Mouse (Mus musculus) forebrain, embryonic 14.5 days (tissue): ENCODE measurements around the gene Umad1. TPM values are rescaled to one million over a fixed set of nuclear protein-coding genes. Genes with fewer than 3 reads are reported as not detected.

Source experiments
- ATAC-seq: fragments of 200-750 bp; cut with Nextera tagmentation; 2 replicates; pipeline ENCODE4 v1.8.0; 2017; ENCODE audit warnings: mild to moderate bottlenecking, moderate library complexity
- DNase-seq: peaks from one replicate; pipeline ENCODE4 v3.0.0-alpha.2; 2015; ENCODE audit warnings: low spot score
- H3K27ac ChIP-seq: fragments of 300-500 bp; sonication (generic); 2 replicates; pipeline ENCODE4 v1.5.1; 2014; ENCODE audit warnings: low read depth, mild to moderate bottlenecking, control low read depth, low read length, moderate library complexity
- H3K27me3 ChIP-seq: fragments of 300-500 bp; sonication (generic); replicated peaks from 2 replicates; pipeline ENCODE4 v1.6.1; 2014; ENCODE audit warnings: low read length, control low read depth, mixed read lengths; ENCODE audit not compliant: control insufficient read depth, insufficient read depth
- H3K36me3 ChIP-seq: fragments of 300-500 bp; sonication (generic); 2 replicates; pipeline ENCODE4 v1.6.1; 2014; ENCODE audit warnings: low read length, control low read depth; ENCODE audit not compliant: control insufficient read depth, insufficient read depth
- H3K4me1 ChIP-seq: fragments of 300-500 bp; sonication (generic); 2 replicates; pipeline ENCODE4 v1.6.1; 2014; ENCODE audit warnings: antibody characterized with exemption, low read length, control low read depth; ENCODE audit not compliant: control insufficient read depth, insufficient read depth
- H3K4me2 ChIP-seq: fragments of 300-500 bp; sonication (generic); 2 replicates; pipeline ENCODE4 v1.6.1; 2014; ENCODE audit warnings: mild to moderate bottlenecking, control low read depth, low read length
- H3K4me3 ChIP-seq: fragments of 300-500 bp; sonication (generic); 2 replicates; pipeline ENCODE4 v1.5.1; 2014; ENCODE audit warnings: low read depth, low read length, control low read depth
- H3K9ac ChIP-seq: fragments of 300-500 bp; sonication (generic); 2 replicates; pipeline ENCODE4 v1.6.1; 2014; ENCODE audit warnings: mild to moderate bottlenecking, low read length, control low read depth, moderate library complexity
- H3K9me3 ChIP-seq: fragments of 300-500 bp; sonication (generic); replicated peaks from 2 replicates; pipeline ENCODE4 v1.6.1; 2016; ENCODE audit warnings: low read length, control low read depth, mixed read lengths; ENCODE audit not compliant: control insufficient read depth
- WGBS: fragments of 180-500 bp; shearing (Covaris S2); extraction: QIAGEN DNeasy Blood & Tissue Kit; methylation state at CpG from one replicate; pipeline ENCODE4 v1.1.7; 2014; 5-methylcytosine and 5-hydroxymethylcytosine counted together
- polyA plus RNA-seq: library from polyadenylated mRNA; unstranded; fragments of >200 nt; fragmentation: Nextera tagmentation; extraction: Ambion mirVana; gene quantifications from 2 replicates; pipeline ENCODE4 v1.2.1, GENCODE M21; 2014

The Umad1 gene
- polyA plus RNA-seq, 1 experiment from 2014 or later, result 40.6 TPM

DNA sequence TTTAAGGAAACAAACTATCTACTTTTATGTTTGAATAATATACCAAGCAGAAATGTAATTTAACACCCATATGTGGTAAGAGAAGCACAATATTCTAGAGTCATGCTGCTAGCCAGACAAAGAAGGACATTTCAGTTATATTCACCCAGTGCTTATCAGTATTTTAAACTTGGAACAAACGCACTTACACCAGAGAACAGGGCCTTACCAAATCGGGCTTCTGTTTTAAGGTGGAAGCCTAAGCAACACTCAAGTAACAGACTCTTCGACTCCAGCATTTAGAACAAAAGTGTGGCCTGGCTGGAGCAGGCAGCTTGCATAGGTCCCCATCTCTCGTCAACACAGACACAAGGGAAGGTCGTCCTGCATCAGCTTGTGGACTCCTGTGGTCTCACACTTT is 229.2 kb downstream of the Umad1 start:
- no peak overlapping the region for H3K4me2 ChIP-seq
- peaks cover 3% of the 10 kb centered on the region; the same call in 1 of the 2 replicates for H3K4me1 ChIP-seq
- no peak overlapping the region for H3K27ac ChIP-seq
- H3K9me3 ChIP-seq, result no peaks in the 10 kb centered on the region
- no peak for DNase-seq
- WGBS, result 72% methylated on average over 5 of the region's 5 CpGs
- H3K9ac ChIP-seq, result no peak overlapping the region
- H3K27me3 ChIP-seq, result no peaks in the 10 kb centered on the region
- H3K4me3 ChIP-seq, result no peak overlapping the region
- ATAC-seq, result no peak
- H3K36me3 ChIP-seq, result no peaks in the 10 kb centered on the region

GRCm38 (mm10) chr6:8489266-8489665 is 230.2 kb downstream of the Umad1 start:
- H3K36me3 ChIP-seq, result no peaks in the 10 kb centered on the region
- ATAC-seq (no peak), DNase-seq (no peak)
- H3K9ac ChIP-seq, result no peak overlapping the region
- WGBS, result 68% methylated on average over 7 of the region's 7 CpGs
- no peak overlapping the region for H3K4me3 ChIP-seq
- H3K27ac ChIP-seq, result no peak overlapping the region
- peaks cover 3% of the 10 kb centered on the region; the same call in 1 of the 2 replicates for H3K4me1 ChIP-seq
- H3K4me2 ChIP-seq, result no peak overlapping the region
- H3K27me3 ChIP-seq, result no peaks in the 10 kb centered on the region
- H3K9me3 ChIP-seq, result no peaks in the 10 kb centered on the region

GRCm38 (mm10) chr6:8489938-8490585 is 231.0 kb downstream of the Umad1 start:
- 95% methylated on average over 1 of the region's 1 CpGs for WGBS
- H3K9me3 ChIP-seq, result no peaks in the 10 kb centered on the region
- peaks cover 3% of the 10 kb centered on the region; the same call in 1 of the 2 replicates for H3K4me1 ChIP-seq
- no peak overlapping the region for H3K4me3 ChIP-seq
- no peak overlapping the region for H3K4me2 ChIP-seq
- DNase-seq (no peak), ATAC-seq (no peak)
- H3K27ac ChIP-seq, result no peak overlapping the region
- H3K9ac ChIP-seq, result no peak overlapping the region
- no peaks in the 10 kb centered on the region for H3K36me3 ChIP-seq
- no peaks in the 10 kb centered on the region for H3K27me3 ChIP-seq

DNA sequence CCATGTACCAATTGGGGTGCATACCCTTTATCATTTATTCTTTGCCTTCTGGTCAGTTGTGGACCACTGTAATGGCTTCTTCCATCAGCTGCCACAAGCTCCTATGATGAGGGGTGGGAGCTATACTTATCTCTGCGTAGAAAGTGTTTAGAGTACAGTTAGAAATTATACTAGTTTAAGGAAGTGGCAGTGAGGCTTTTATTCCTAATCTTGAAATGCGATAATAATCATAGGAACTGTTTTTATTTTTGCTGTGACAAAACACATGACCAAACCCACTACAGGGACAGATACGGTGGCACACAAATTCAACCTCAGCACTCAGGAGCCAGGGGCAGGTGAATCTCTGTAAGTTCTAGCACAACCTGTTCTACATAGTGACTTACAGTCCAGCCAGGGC is 233.2 kb downstream of the Umad1 start:
- Histone ChIP-seq H3K27ac (no peak overlapping the region), H3K4me3 (no peak overlapping the region), H3K4me2 (no peak overlapping the region), H3K36me3 (no peaks in the 10 kb centered on the region), H3K9ac (no peak overlapping the region), H3K27me3 (no peaks in the 10 kb centered on the region), H3K9me3 (no peaks in the 10 kb centered on the region), H3K4me1 (no peaks in the 10 kb centered on the region)
- no peak for DNase-seq
- WGBS, result 91% methylated on average over 3 of the region's 3 CpGs
- no peak for ATAC-seq

DNA sequence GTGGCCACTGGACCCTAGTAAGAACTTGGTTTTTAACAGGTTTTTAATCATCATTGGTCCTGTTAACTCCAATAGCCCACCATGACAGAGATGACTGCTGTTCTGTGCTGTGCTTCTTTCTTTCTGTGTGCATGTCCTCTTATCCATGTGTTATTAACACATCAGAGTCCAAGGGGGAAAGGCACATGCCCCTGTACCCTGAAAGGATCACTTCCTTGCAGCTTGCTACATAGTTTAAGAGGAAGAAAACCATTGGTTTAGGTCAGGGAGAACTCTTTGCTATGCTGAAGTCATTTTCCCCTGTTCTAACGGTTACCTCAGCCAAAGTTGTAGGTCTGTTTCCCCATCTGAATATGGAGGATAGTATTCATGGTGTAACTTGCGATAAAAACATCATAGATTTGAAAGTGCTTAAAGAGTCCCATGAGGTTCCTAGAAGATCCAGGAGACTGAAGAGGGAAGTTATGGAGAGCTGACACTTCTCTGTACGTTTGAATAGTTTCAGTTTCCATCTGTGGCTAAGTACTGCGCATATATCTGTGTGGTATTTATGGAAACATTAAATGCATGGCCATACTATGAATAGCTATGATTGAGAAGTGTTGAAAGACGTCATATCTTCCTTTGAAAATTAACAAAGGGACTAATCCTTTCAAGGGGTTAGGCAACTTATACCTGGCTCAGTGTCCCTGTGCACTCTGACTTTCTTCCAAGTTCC is 236.2 kb downstream of the Umad1 start:
- Histone ChIP-seq H3K9ac (no peak overlapping the region), H3K4me3 (no peak overlapping the region), H3K27ac (no peak overlapping the region), H3K4me1 (no peaks in the 10 kb centered on the region), H3K27me3 (no peaks in the 10 kb centered on the region), H3K4me2 (no peak overlapping the region), H3K9me3 (no peaks in the 10 kb centered on the region), H3K36me3 (no peaks in the 10 kb centered on the region)
- WGBS, result 88% methylated on average over 5 of the region's 5 CpGs
- no peak for DNase-seq
- ATAC-seq, result no peak

DNA sequence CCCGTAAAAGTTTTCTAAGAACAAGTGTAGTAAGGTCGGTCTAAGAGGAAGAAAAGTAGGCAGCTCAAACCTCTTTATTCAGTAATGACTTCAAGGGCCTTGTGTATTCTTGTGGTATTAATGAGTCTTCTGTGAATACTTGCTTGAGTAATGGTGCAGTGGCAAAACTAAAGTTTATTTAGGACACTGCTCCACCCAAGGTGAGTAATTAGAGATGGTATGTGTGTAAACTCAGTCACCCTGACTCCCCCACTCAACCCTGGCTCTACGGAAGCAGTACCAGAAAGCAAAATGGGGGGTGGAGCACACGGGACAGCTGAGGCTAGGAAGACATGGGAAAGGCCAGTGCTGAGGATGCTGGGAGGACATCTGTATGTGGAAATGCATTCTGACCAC is 236.7 kb downstream of the Umad1 start:
- Histone ChIP-seq H3K9me3 (no peaks in the 10 kb centered on the region), H3K27me3 (no peaks in the 10 kb centered on the region), H3K4me1 (no peaks in the 10 kb centered on the region), H3K36me3 (no peaks in the 10 kb centered on the region), H3K4me2 (no peak overlapping the region), H3K4me3 (no peak overlapping the region), H3K9ac (no peak overlapping the region), H3K27ac (no peak overlapping the region)
- ATAC-seq, result no peak
- 80% methylated on average over 4 of the region's 4 CpGs for WGBS
- DNase-seq, result no peak

- 80% methylated on average over 6 of the region's 6 CpGs for WGBS
- DNase-seq (no peak), ATAC-seq (no peak)
- Histone ChIP-seq H3K27me3 (no peaks in the 10 kb centered on the region), H3K27ac (no peak overlapping the region), H3K9me3 (no peaks in the 10 kb centered on the region), H3K4me3 (no peak overlapping the region), H3K4me2 (no peak overlapping the region), H3K36me3 (no peaks in the 10 kb centered on the region), H3K9ac (no peak overlapping the region), H3K4me1 (no peaks in the 10 kb centered on the region)
Observed at GRCm38 (mm10) chr6:8497234-8497867, 238.3 kb downstream of the Umad1 start.

GRCm38 (mm10) chr6:8497868-8498257 is 238.8 kb downstream of the Umad1 start:
- ATAC-seq (no peak), DNase-seq (peak; percentile 50)
- Histone ChIP-seq H3K4me3 (no peak overlapping the region), H3K9me3 (no peaks in the 10 kb centered on the region), H3K27ac (no peak overlapping the region), H3K9ac (no peak overlapping the region), H3K36me3 (no peaks in the 10 kb centered on the region), H3K4me1 (no peaks in the 10 kb centered on the region), H3K27me3 (no peaks in the 10 kb centered on the region), H3K4me2 (no peak overlapping the region)
- WGBS, result 68% methylated on average over 6 of the region's 6 CpGs

DNA sequence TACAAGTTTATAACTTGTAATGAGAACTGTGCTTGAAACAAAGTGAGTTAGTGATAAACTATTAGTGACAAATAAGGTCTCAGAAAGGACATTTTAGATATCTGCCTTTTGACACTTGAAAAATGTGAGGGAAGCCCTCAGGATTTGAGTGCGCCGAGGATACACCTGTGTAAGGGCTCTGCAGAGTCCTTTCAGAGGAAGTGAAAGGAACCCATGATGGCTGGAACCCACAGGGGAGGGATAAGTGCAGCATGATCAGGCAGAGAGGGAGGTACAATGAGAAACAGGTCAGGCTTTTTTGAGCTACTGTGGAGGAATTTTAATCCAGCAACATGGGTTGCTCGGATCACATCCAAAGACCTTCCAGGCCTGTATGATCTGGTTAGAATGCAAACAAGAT is 239.9 kb downstream of the Umad1 start:
- Histone ChIP-seq H3K9me3 (no peaks in the 10 kb centered on the region), H3K4me2 (no peak overlapping the region), H3K9ac (no peak overlapping the region), H3K4me3 (no peak overlapping the region), H3K4me1 (no peaks in the 10 kb centered on the region), H3K36me3 (no peaks in the 10 kb centered on the region), H3K27me3 (no peaks in the 10 kb centered on the region), H3K27ac (no peak overlapping the region)
- WGBS, result 93% methylated on average over 3 of the region's 3 CpGs
- no peak for ATAC-seq
- DNase-seq, result no peak
